Mouse (Mus musculus): ENCODE measurements around the gene Zfp473.
"Not testable (repeated sequence)": the region's sequence is repeated elsewhere in the genome, so short reads cannot be mapped to it uniquely, and the experiment has no call there.

Zfp473 gene

GRCm38 (mm10) chr7:44709881-44710280 lies 41.0 kb downstream of the Zfp473 start:
- no peak for DNase-seq

GRCm38 (mm10) chr7:44708574-44708973 lies 42.3 kb downstream of the Zfp473 start, which contains the start of gene Izumo2:
Gene Izumo2, plus strand, starts transcription at chr7:44708742.
- no peak for DNase-seq

- not testable (repeated sequence) for DNase-seq
These were observed 42.8 kb downstream of the Zfp473 start for GRCm38 (mm10) chr7:44708093-44708492.

GRCm38 (mm10) chr7:44707169-44707675 lies 43.6 kb downstream of the Zfp473 start:
- no peak for DNase-seq

GRCm38 (mm10) chr7:44706322-44706721 lies 44.5 kb downstream of the Zfp473 start:
- no peak for DNase-seq

GRCm38 (mm10) chr7:44705086-44705485 lies 45.8 kb downstream of the Zfp473 start:
- no peak for DNase-seq

- DNase-seq: peak; percentile 46 to 53
These were observed 46.5 kb downstream of the Zfp473 start for GRCm38 (mm10) chr7:44704363-44704762.

- DNase-seq: no peak
These were observed 47.9 kb downstream of the Zfp473 start for GRCm38 (mm10) chr7:44702985-44703384.

GRCm38 (mm10) chr7:44701921-44702320 lies 48.9 kb downstream of the Zfp473 start:
- DNase-seq: peak in 1 of 2 experiments; percentile 13

GRCm38 (mm10) chr7:44697980-44698379 lies 52.9 kb downstream of the Zfp473 start:
- DNase-seq: no peak

GRCm38 (mm10) chr7:44697191-44697710 lies 53.6 kb downstream of the Zfp473 start:
- no peak for DNase-seq

- no peak for DNase-seq
These were observed 55.6 kb downstream of the Zfp473 start for GRCm38 (mm10) chr7:44695223-44695622.

- no peak for DNase-seq
These were observed 57.2 kb downstream of the Zfp473 start for GRCm38 (mm10) chr7:44693427-44694175.

- DNase-seq: no peak
These were observed 61.5 kb downstream of the Zfp473 start for GRCm38 (mm10) chr7:44689331-44689730.

GRCm38 (mm10) chr7:44688890-44689289 lies 62.0 kb downstream of the Zfp473 start:
- DNase-seq: peak; percentile 25 to 29

- DNase-seq: no peak
These were observed 65.1 kb downstream of the Zfp473 start for GRCm38 (mm10) chr7:44685531-44686402.

GRCm38 (mm10) chr7:44683656-44684055 lies 67.2 kb downstream of the Zfp473 start:
- no peak for DNase-seq
